Mouse (Mus musculus): ENCODE measurements around the gene Rtp4.

Gene Rtp4

GRCm38 (mm10) chr16:23591119-23592105 is 71.3 kb downstream of the Rtp4 start:
- no peak for DNase-seq (ENCODE audit: low spot score in 2 of 2)

- no peak for DNase-seq (ENCODE audit: low spot score in 2 of 2)
These were observed 72.4 kb downstream of the Rtp4 start for GRCm38 (mm10) chr16:23592501-23592900.

- DNase-seq (ENCODE audit: low spot score in 2 of 2): no peak
These were observed 76.6 kb downstream of the Rtp4 start for GRCm38 (mm10) chr16:23596696-23597095.

GRCm38 (mm10) chr16:23597968-23598367 is 77.9 kb downstream of the Rtp4 start:
- DNase-seq (ENCODE audit: low spot score in 2 of 2): no peak

GRCm38 (mm10) chr16:23606220-23606619 is 86.1 kb downstream of the Rtp4 start:
- no peak for DNase-seq (ENCODE audit: low spot score in 2 of 2)

GRCm38 (mm10) chr16:23606651-23607050 is 86.6 kb downstream of the Rtp4 start:
- DNase-seq (ENCODE audit: low spot score in 2 of 2): no peak

GRCm38 (mm10) chr16:23607911-23608410 is 87.9 kb downstream of the Rtp4 start:
- DNase-seq (ENCODE audit: low spot score in 2 of 2): no peak

- DNase-seq (ENCODE audit: low spot score in 2 of 2): peak; percentile 59 to 63
These were observed 89.7 kb downstream of the Rtp4 start for GRCm38 (mm10) chr16:23609748-23610185.

GRCm38 (mm10) chr16:23624205-23624604 is 104.1 kb downstream of the Rtp4 start:
- DNase-seq (ENCODE audit: low spot score in 2 of 2): no peak

GRCm38 (mm10) chr16:23631531-23631930 is 111.4 kb downstream of the Rtp4 start:
- DNase-seq (ENCODE audit: low spot score in 2 of 2): no peak

- DNase-seq (ENCODE audit: low spot score in 2 of 2): no peak
These were observed 112.6 kb downstream of the Rtp4 start for GRCm38 (mm10) chr16:23632681-23633080.

- no peak for DNase-seq (ENCODE audit: low spot score in 2 of 2)
These were observed 132.9 kb downstream of the Rtp4 start for GRCm38 (mm10) chr16:23653028-23653427.

GRCm38 (mm10) chr16:23653479-23653878 is 133.4 kb downstream of the Rtp4 start:
- no peak for DNase-seq (ENCODE audit: low spot score in 2 of 2)

- DNase-seq (ENCODE audit: low spot score in 2 of 2): no peak
These were observed 139.8 kb downstream of the Rtp4 start for GRCm38 (mm10) chr16:23659597-23660531.

Measured in natural killer cell, adult 2 months (primary cell).